Mouse (Mus musculus) limb, embryonic 10.5 days (tissue): ENCODE results near the gene Sirpa. TPM values are rescaled to one million over a fixed set of nuclear protein-coding genes. Genes with fewer than 3 reads are reported as not detected.

Source experiments
- DNase-seq: peaks from one replicate; pipeline ENCODE4 v3.0.0-alpha.2; 2017; ENCODE audit warnings: low spot score
- H3K27ac ChIP-seq: fragments of 300-500 bp; sonication (generic); 2 replicates; pipeline ENCODE4 v1.5.1; 2016; ENCODE audit warnings: mild to moderate bottlenecking
- H3K27me3 ChIP-seq: fragments of 300-500 bp; sonication (generic); 2 replicates; pipeline ENCODE4 v1.6.1; 2016; ENCODE audit warnings: low read depth, mild to moderate bottlenecking; ENCODE audit not compliant: poor library complexity, severe bottlenecking
- H3K36me3 ChIP-seq: fragments of 300-500 bp; sonication (generic); 2 replicates; pipeline ENCODE4 v1.6.1; 2016; ENCODE audit warnings: mild to moderate bottlenecking, moderate library complexity
- H3K4me1 ChIP-seq: fragments of 300-500 bp; sonication (generic); 2 replicates; pipeline ENCODE4 v1.6.1; 2016
- H3K4me3 ChIP-seq: fragments of 300-500 bp; sonication (generic); 2 replicates; pipeline ENCODE4 v1.5.1; 2016; ENCODE audit warnings: mild to moderate bottlenecking, moderate library complexity
- H3K9me3 ChIP-seq: fragments of 300-500 bp; sonication (generic); replicated peaks from 2 replicates; pipeline ENCODE4 v1.6.1; 2016; ENCODE audit warnings: mild to moderate bottlenecking
- WGBS: fragments of 180-500 bp; shearing (Covaris S2); methylation state at CpG from one replicate; pipeline ENCODE4 v1.1.7; 2016; 5-methylcytosine and 5-hydroxymethylcytosine counted together
- polyA plus RNA-seq: library from polyadenylated mRNA; unstranded; fragments of >200 nt; fragmentation: Nextera tagmentation; extraction: Ambion mirVana; gene quantifications from 2 replicates; pipeline ENCODE4 v1.2.1, GENCODE M21; 2016

The Sirpa gene
- polyA plus RNA-seq, result 10.6 and 11.5 TPM in 2 replicates

DNA sequence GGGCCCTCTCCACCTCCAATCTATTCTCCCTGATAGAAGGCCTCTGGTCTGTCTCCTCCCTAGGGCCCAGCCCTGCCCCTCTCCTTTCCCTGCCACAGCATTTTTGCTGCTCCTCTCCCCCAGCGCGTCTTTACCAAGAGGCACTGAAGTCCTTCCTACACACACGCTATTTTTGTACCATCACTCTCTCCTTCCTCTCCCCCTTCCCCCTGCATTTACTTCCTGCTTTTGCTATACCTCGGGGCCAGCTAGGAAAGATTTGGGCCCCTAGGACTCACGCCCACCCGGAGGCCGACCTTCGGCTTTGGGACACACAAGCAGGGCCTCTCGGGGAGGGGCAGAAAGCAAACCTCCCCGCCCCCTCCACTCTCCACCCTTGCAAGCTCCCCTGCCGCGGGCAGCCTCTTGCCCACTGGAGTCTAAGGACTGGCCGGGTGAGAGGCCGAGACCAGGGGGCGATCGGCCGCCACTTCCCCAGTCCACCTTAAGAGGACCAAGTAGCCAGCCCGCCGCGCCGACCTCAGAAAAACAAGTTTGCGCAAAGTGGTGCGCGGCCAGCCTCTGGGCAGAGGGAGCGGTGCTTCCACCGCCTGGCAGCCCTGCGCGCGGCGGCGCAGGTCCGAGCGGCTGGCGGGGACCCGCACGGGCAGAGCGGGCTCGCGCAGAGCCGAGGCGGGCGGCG, at the start of gene Sirpa:
Gene Sirpa, plus strand, starts transcription at position 377 of the 682 bp plus-strand sequence.
- Histone ChIP-seq H3K36me3 (no peaks in the 10 kb centered on the region), H3K27ac (peak within 1 kb of the TSS; percentile 92), H3K4me1 (peaks cover 36% of the 10 kb centered on the region), H3K27me3 (peaks cover 42% of the 10 kb centered on the region), H3K9me3 (no peaks in the 10 kb centered on the region), H3K4me3 (peak within 1 kb of the TSS; percentile 80)
- under 1% methylated on average over 43 of the region's 43 CpGs for WGBS
- peak; percentile 82 for DNase-seq

DNA sequence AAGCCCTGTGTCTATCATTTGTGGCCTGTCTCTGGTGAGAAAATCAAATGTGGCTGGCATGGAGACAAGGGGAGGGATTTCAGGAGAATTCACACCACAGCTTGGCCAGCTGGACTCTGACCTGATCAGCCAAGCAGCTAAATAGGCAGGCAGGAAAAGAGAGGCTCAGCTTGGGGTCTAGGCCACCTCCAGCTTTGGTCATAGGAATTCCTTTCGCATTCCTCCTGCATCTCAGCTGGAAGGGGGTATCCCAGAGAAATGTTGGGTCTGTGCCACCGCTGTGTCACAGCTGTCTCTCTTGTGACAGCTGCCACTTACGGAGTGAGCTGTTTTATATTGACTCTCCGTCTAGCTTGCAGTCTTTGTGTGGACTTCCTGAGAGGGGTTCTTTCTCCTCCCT, 48.2 kb upstream of the Sirpa start:
- H3K27me3 ChIP-seq, result peaks cover 67% of the 10 kb centered on the region
- H3K4me3 ChIP-seq, result no peak overlapping the region
- no peaks in the 10 kb centered on the region for H3K36me3 ChIP-seq
- H3K9me3 ChIP-seq, result no peaks in the 10 kb centered on the region
- WGBS, result 68% methylated on average over 4 of the region's 4 CpGs
- no peak for DNase-seq
- no peak overlapping the region for H3K27ac ChIP-seq
- peaks cover 23% of the 10 kb centered on the region for H3K4me1 ChIP-seq

DNA sequence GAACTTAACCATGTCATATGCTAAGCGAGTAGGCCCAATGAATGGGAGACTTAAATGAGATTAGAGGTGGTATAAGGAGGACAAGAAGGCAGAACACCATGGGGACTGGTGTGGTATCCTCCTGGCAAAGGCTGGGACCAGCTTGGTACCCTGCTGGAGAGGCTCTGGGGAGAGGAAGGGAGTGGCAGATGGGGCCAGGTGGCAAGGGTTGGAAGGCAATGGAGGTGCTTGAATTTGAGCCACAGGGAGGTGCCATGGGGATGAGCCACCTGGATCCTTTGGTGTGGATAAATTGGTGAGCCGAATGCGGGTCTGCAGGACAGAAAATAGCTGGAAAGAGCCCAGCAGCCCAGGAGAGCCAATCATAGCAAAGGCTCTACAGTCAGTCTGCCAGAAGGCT, 47.7 kb upstream of the Sirpa start:
- Histone ChIP-seq H3K27ac (no peak overlapping the region), H3K27me3 (peaks cover 67% of the 10 kb centered on the region), H3K4me3 (no peak overlapping the region), H3K4me1 (peaks cover 23% of the 10 kb centered on the region), H3K36me3 (no peaks in the 10 kb centered on the region), H3K9me3 (no peaks in the 10 kb centered on the region)
- no peak for DNase-seq
- 91% methylated on average over 3 of the region's 3 CpGs for WGBS

DNA sequence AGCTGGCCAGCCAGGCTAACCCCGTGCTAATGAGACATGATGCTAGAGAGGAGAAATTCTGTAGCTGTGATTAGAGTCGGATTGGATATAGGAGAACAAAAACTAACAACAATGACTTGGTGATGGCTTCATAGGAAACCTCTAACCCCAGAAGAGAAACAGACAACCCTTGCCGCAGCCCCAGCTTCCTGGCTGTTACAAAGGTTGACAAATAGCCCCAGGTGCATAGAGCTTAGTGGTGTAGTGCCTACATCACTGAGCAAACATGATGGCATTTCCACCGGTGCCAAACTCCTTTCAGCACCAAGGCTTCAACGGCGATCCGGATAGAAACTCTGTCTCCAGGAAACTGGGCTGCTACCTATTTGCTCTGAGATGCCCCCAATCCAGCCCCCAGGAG, 47.0 kb upstream of the Sirpa start:
- no peak for DNase-seq
- H3K36me3 ChIP-seq, result no peaks in the 10 kb centered on the region
- H3K27ac ChIP-seq, result no peak overlapping the region
- H3K9me3 ChIP-seq, result no peaks in the 10 kb centered on the region
- H3K27me3 ChIP-seq, result peaks cover 66% of the 10 kb centered on the region
- peaks cover 16% of the 10 kb centered on the region for H3K4me1 ChIP-seq
- 92% methylated on average over 7 of the region's 7 CpGs for WGBS
- H3K4me3 ChIP-seq, result no peak overlapping the region

DNA sequence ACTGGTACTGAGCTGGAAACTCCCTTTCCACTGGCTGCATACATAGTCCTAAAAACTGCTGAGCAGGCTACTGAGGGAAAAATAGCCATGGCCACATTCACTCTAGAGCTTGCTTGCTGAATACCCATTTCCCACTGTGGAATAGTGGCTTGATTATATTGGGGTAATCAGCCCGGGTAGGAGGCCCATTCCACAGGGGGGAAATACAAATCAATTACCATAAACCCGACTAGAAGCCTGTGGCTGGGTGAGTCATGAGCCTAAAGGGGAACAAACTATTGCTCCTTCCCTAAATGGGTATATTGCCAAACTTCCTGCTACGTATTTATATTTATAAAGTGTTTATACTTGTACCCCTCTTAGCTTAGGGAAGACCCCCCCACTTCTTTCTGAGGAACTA, 45.9 kb upstream of the Sirpa start:
- Histone ChIP-seq H3K4me3 (no peak overlapping the region), H3K27me3 (peaks cover 54% of the 10 kb centered on the region), H3K27ac (no peak overlapping the region), H3K36me3 (no peaks in the 10 kb centered on the region), H3K4me1 (peaks cover 10% of the 10 kb centered on the region), H3K9me3 (no peaks in the 10 kb centered on the region)
- 54% methylated on average over 3 of the region's 3 CpGs for WGBS
- no peak for DNase-seq

DNA sequence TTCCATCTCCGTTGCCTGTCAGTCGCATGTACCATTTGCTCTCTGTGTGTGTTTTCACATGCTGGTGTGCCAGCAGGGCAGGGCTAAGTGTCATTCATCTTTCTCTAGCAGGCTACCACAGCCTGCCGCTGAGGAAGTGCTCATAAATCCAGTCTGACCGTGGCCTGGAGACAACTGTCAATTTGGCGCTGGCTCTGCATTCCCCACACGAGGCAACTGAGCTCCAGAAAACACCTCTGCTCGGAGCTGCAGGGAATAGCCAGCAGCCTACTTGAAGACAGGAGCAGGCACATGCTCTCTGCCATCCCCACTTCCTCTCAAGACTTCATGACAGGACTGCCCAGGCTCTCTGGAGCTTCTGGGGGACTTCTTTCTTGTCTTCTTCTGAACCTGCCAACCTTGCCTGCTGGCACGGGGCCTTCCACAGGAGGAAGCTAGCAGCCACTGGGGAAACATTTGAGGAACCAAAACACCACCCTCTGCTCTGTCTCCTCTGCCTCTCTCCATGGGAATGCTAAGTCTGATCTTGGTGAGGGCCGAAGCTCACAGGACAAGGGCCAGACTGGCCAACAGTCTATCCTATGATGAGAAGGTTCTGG, 43.0 kb upstream of the Sirpa start:
- H3K27ac ChIP-seq, result no peak overlapping the region
- peaks cover 27% of the 10 kb centered on the region; the same call in 1 of the 2 replicates for H3K27me3 ChIP-seq
- no peak for DNase-seq
- H3K4me1 ChIP-seq, result peaks cover 10% of the 10 kb centered on the region
- no peaks in the 10 kb centered on the region for H3K36me3 ChIP-seq
- H3K9me3 ChIP-seq, result no peaks in the 10 kb centered on the region
- H3K4me3 ChIP-seq, result no peak overlapping the region
- WGBS, result 41% methylated on average over 9 of the region's 9 CpGs

DNA sequence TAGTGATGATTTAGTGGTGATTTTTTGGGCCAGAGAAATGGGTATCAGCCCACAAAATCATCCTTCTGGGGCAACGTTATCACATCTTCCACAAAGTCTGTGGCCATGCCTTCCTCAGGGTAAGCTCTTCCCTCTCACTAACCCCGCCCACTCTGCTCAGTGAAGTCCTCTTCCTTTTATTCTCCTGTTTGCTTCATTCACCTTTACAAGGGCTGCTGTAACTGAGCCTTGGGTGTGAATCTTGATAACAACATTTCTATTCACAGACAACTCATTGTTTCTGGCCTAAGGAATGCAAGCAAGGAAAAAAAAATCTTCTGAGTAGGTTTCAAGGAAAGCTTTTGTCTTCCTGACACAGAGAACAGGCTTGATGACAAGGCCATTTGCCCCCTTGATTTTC, 41.9 kb upstream of the Sirpa start:
- Histone ChIP-seq H3K4me3 (no peak overlapping the region), H3K4me1 (peaks cover 10% of the 10 kb centered on the region), H3K36me3 (no peaks in the 10 kb centered on the region), H3K27me3 (peaks cover 15% of the 10 kb centered on the region; the same call in 1 of the 2 replicates), H3K9me3 (no peaks in the 10 kb centered on the region), H3K27ac (no peak overlapping the region)
- WGBS, result 80% methylated on average over 2 of the region's 2 CpGs
- DNase-seq, result no peak

DNA sequence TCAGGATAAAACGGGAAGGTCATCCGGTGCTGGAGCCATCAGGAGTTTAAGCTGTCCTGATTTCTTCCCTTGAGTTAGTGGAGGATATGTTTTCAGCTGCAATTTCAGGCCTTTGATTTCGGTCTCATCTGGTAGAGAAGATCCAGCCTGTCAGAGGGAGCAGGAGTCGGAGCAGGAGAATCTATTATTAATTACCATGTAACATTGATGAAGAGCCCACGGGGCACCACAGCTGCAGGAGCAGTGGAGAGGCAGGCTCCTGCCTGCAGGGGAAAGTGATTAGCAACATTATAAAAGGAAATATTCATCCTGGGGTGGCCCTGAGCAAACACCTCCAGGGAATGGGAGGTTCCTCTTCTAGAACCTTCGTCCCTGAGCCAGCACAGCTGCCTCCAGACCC, 36.6 kb upstream of the Sirpa start:
- no peaks in the 10 kb centered on the region for H3K36me3 ChIP-seq
- peaks cover 12% of the 10 kb centered on the region; the same call in 1 of the 2 replicates for H3K4me1 ChIP-seq
- no peak for DNase-seq
- H3K4me3 ChIP-seq, result no peak overlapping the region
- no peak overlapping the region for H3K27ac ChIP-seq
- no peaks in the 10 kb centered on the region for H3K27me3 ChIP-seq
- 76% methylated on average over 6 of the region's 6 CpGs for WGBS
- H3K9me3 ChIP-seq, result no peaks in the 10 kb centered on the region

DNA sequence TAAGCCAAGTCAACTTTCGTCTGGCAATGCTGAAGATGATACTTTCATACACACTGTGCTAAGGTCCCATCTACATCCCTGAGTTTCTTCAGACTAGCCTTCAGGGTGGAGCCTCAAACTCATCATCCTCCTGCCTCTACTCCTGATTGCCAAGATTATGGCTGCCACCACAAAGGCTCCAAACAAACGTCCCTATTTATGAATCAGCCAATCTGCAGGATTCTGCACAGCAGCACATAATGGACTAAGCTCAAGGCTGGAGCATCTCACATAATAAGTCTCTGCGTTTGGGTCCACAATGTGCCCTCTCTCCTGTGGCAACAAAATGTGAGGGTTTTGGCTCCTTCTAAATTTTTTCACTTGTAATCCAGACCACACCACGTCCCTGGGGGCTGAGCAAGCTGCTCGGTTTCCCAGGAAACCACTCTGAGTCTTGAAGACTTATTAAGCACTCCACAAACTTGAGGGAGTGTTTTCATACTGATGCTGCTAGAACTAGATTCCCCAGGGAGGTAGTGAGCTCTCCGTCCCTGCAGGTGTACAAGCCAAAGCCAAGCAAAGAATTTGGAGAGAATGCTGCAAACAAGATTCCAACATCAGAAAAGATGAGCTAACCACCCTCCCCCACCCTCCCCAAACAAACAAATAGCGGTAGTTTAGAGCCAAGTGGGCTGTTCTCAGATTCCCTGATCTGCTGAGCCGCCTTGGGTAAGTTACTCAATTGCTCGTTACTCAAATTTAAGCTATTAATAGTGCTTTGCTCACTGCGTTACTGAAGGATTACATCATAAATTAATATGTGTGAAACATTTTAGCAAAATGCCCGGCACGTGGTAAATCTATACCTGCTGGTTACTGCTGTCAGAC, 34.4 kb upstream of the Sirpa start:
- WGBS, result 71% methylated on average over 12 of the region's 12 CpGs
- H3K4me3 ChIP-seq, result no peak overlapping the region
- H3K27me3 ChIP-seq, result no peaks in the 10 kb centered on the region
- no peak for DNase-seq
- no peaks in the 10 kb centered on the region for H3K9me3 ChIP-seq
- no peak overlapping the region for H3K27ac ChIP-seq
- H3K36me3 ChIP-seq, result no peaks in the 10 kb centered on the region
- peaks cover 12% of the 10 kb centered on the region; the same call in 1 of the 2 replicates for H3K4me1 ChIP-seq

DNA sequence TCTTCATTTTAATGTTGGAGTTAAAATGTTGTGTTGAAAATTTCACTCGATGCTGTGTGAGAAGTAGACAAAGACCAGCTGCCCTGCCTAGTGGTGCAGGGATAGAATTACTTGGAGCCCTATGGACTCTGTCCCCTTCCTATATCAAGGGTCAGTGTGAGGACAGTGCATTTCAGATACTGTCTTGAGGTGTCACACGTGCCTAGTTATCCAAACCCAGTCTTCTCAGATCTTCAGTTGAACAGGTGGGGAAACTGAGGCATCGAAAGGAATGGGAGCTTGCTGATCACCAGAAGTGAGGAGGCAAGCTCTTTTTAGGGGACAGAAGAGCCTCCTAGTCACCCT, 33.8 kb upstream of the Sirpa start:
- H3K36me3 ChIP-seq, result no peaks in the 10 kb centered on the region
- H3K4me1 ChIP-seq, result peaks cover 12% of the 10 kb centered on the region; the same call in 1 of the 2 replicates
- no peaks in the 10 kb centered on the region for H3K27me3 ChIP-seq
- H3K27ac ChIP-seq, result no peak overlapping the region
- H3K4me3 ChIP-seq, result no peak overlapping the region
- no peaks in the 10 kb centered on the region for H3K9me3 ChIP-seq
- 84% methylated on average over 3 of the region's 3 CpGs for WGBS
- no peak for DNase-seq

DNA sequence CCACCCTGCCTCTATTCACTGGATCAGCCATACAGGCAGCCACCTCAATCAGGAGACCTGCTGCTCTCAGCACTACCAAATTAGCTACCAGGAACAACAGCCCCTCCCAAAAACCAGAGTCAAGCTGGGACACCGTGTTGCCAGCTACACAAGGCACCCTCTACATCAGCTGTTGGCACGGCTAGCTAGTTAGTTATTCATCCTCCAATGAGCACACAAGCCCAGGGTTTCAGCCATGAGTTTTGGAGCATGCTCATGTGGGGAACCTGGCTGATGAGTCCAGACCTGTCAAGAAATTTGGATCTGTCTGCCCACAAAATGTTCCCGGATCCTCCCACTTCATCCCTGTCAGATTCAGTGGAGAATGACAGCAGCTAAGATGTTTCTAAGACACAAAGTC, 30.8 kb upstream of the Sirpa start:
- WGBS, result 76% methylated on average over 3 of the region's 3 CpGs
- Histone ChIP-seq H3K27ac (no peak overlapping the region), H3K27me3 (no peaks in the 10 kb centered on the region), H3K4me1 (peaks cover 12% of the 10 kb centered on the region; the same call in 1 of the 2 replicates), H3K36me3 (no peaks in the 10 kb centered on the region), H3K9me3 (no peaks in the 10 kb centered on the region), H3K4me3 (no peak overlapping the region)
- no peak for DNase-seq

DNA sequence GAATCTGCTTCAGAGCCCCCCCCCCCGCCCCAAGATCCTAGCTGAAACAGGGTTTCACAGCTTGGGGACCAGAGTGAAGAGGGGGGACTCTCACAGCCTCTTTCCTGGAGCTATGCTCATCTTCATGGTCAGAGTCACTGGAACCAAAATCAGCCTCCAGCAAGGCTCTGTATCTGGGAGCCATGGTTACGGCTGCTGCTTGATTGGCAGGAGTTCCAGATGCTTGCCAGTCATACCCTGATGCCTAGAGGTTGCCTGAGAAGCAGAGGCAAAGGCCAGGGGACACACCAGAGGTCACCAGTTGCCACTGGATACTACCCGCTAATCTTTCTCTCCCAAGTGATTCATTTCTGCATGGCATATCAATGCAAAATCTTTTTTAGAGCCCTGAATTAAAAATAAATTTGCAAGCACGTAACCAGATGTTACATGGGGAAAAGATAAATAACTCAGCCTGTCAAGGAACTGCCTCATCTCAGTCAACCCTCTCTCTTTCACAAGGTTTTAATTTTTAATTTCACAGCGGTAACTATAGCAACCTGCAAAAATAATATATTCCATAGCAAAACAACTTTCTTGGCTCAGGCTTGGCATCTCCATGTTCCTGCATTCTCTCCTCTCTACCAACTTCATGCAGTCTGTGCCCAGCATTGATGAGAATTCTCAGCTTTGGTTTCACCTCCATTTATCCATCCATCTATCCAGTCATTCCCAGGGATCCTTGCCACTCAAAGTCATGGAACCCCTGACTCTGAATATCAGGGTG, 28.5 kb upstream of the Sirpa start:
- WGBS, result 81% methylated on average over 5 of the region's 5 CpGs
- Histone ChIP-seq H3K9me3 (no peaks in the 10 kb centered on the region), H3K4me1 (peaks cover 2% of the 10 kb centered on the region; the same call in 1 of the 2 replicates), H3K27me3 (no peaks in the 10 kb centered on the region), H3K27ac (no peak overlapping the region), H3K36me3 (no peaks in the 10 kb centered on the region), H3K4me3 (no peak overlapping the region)
- DNase-seq, result no peak
